Mouse (Mus musculus): ENCODE data around the gene Pla2g4d.

Gene Pla2g4d

DNA sequence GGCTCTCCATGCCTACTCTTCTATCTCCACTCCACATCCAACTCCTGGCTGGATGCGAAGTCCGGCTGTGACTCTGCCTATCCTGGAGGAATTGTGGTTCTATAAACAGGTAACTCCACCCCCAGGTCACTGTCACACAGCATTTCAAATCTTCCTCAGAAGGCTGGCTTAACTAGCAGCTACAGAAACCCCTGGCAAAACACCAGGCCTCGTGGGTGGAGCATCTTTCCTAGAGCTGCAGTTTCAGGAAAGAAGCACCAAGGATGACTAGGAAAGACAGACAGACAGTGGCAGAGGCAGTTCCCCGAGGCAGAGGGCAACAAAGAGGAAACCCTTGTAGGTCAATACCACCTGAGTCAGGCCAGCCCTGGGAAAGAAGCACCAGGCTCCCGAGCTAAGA, at the start of gene Pla2g4d:
Gene Pla2g4d, minus strand, starts transcription at position 203 of the 400 bp plus-strand sequence.
- no peak for DNase-seq

DNA sequence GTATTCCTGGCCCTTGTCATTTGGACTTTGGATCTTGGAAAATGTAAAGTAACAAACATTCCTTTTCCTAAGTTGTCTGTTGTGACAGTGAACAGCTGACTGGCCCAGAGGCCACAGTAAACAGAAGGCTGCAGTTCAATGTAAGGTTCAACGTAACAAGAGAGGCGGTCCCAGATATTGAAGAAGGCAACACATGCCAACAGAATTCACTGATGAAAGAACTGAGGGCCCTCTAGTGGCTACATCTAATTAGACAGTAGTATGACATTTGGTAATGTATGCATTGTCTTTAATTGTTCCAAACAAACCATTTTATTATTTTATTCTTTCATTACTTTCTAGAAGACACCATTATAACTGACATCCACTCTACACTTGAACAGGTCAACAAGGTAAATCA, 48.9 kb upstream of the Pla2g4d start:
- DNase-seq: no peak

DNA sequence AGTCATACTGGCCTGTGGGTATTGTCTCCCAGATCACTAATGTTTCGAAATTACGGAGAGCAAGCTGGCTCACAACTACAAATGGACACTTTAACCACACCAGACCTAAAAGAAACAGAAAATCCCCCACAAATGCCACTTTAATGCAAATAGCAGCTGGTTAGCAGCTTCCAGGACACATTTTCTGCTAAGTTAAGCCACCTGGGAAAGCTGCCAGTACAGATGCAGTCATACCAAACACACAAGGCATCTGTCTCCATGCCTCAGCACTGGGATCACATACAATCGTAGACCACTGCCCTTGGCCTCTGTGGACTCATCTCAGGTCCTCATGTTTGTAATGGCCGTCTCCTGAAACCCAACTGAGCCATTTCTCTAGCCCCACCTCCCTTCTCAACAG, 42.6 kb upstream of the Pla2g4d start:
- no peak for DNase-seq

DNA sequence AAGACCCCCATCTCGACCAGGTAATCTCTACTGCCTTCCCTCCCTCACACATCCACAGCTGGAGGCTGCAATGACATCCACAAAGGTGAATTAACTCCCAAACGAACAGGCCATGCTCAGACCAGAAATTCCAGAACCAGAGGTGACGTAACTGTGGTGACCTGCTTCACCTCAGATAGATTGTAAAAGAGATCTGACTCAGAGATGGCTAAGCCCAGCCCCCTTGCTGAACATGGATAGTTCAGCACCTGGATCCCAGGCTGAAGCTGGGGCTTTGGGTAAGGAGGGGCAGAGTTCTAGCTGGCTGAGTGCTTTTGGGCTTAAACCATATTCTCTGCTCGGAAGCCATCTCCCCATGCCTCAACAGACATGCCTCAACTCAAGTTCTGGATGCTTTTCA, 26.1 kb upstream of the Pla2g4d start:
- no peak for DNase-seq

DNA sequence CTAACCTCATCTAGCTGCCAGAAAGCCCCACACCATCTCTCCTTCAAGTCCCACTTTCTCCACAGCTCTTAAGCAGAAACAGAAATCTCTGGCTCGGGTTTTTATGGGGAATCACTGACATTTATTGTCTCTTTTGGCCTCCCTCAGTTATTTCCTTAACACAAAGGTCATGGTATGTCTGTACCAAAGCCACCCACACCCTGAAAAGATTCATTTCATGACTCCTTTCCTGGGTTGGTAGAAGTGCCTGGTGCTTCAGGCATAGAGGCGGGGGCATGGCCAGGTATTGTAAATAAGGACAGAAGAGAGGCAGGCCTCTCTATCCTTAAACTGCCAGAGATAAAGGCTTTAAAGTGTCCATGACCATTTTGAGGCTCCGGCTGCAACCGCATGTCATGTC, 25.5 kb upstream of the Pla2g4d start:
- DNase-seq: no peak

DNA sequence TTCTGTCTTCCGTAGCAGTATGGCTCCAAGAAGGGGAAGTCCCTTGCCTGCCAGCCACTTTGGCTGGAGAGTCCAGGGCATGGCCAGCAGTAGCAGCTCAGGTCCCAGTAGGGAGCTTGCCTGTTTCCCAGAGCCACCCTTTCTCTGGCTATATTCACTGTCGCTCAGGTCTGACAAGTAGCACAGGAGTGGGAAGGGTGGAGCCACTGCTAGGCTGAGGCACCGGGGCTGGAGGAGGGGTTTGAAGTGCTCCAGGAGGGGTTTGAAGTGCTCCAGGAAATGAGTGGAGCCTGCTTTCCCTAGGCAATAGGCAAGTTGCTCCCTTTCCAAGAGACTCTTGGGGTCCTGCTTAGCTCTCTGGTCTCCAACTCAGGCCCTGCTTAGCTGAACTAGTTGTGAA, 25.0 kb upstream of the Pla2g4d start, which contains the start of gene Pla2g4f:
Gene Pla2g4f, minus strand, starts transcription at position 190 of the 400 bp plus-strand sequence.
- no peak for DNase-seq

DNA sequence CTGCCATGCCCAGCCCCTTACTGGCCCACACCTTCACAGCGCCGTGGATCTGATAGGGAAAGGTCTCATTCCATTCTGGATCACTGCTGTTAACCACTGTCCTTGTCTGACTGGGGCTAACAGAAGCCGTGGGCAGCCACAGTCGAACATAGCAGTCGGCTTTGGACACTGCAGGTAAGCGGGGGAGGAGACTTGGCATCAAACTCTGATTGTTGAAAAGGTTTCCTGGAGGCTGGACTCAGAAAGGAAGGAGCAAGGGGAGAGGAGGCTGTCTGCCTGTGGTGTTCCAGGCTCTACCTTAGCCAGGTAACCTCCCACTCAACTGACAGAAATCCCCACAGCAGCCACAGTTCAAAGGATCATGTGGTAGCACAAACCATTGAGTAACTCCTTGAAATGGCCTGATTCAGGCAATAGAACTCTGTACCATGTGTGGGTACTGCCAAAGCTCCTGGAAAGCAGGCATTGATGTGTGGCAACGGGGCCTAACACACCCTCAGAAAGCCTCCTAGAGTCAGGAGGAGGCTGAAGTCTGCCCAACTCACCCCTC, 23.4 kb upstream of the Pla2g4d start:
- no peak for DNase-seq

DNA sequence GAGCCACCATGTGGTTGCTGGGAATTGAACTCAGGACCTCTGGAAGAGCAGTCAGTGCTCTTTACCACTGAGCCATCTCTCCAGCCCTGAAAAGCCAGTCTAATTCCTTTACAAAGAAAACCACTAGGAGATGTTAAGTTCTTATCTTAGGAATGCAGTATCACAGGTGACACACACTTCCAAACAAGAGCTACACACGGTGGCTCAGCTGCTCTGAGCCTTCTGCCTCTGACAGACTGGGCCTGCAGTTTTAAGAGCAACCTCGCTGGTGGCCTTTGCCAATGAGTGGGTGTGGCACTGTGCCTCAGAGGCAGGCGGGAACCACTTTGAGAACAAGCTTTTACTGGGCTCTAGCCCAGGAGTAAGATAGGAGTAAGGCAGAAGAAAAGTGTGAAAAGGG, 15.1 kb upstream of the Pla2g4d start:
- no peak for DNase-seq

DNA sequence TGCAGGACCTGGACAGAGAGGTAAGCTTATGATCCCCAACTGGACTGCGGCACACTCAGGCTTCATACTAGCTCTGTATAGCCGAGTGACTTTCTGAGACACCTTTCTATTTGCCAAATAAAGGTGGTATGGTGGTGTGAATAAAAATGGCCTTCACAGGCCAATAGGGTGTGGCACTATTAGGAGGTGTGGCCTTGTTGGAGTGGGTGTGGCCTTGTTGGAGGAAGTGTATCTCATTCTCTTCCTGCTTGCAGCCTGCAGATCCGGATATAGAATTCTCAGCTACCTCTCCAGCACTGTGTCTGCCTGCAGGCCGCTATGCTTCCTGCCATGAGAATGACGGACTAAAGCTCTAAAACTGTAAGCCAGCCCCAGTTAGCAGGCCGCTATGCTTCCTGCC, 12.1 kb upstream of the Pla2g4d start:
- DNase-seq: no peak

DNA sequence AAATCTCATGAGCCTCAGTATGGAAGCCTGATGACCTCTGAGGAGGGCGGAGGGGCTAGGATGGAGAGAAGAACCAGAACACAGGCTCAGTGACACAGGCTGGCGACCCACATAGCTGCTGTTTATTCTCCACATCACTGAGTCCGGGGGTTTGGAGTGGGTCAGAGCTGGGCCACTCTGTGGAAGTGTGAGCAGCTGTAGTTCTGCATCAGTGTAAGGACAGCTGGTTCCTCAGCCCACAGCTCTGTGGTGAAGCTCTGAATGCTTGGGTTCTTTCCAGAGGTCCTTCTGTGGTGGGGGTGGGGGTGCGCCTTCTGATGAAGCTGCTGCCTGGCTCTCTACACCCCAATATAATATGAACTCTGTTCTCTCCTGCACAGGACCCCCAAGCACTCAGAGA, 10.9 kb upstream of the Pla2g4d start:
- DNase-seq: no peak

DNA sequence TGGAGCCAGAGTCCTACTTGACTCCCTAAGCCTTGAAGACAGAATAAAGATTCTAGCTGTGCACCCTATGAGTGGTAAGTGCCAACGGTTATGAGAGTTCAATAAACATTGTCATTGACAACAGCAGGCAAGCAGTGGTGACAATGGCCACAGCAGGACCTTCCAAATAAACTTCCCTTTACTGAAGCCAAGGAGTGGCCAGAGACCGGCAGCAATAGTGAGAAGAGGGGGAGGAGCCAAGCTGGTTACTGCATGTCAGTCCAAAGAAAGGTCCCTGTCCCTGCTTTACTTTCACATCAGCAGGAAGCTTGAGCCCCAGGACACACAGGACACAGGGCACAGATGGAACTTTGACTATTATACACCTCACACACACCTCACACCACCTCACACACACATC, 7.2 kb upstream of the Pla2g4d start:
- DNase-seq: no peak

DNA sequence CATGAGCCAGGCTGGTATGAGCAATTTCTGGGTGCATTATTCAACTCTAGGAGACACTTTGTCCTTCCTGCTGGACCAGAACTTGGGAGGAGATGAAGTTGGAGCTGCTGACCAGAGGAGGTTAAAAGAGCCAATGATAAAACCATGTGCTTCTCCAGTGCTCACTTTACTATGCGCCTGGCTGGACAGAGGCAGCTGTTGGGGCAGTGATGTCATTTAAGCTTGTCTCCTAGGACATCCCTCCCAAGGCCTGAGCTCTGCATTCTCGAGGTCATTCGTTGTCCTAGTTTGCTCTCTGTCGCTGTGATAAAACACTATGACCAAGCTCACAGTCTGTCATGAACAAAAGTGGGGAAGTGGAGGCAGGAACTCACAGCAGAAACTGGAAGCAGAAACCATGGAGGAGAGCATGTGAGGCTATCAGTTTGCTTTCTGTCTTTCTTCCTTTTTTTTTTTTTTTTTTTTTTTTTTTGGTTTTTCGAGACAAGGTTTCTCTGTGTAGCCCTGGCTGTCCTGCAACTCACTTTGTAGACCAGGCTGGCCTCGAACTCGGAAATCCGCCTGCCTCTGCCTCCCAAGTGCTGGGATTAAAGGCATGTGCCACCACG, 2.6 kb upstream of the Pla2g4d start:
- no peak for DNase-seq

DNA sequence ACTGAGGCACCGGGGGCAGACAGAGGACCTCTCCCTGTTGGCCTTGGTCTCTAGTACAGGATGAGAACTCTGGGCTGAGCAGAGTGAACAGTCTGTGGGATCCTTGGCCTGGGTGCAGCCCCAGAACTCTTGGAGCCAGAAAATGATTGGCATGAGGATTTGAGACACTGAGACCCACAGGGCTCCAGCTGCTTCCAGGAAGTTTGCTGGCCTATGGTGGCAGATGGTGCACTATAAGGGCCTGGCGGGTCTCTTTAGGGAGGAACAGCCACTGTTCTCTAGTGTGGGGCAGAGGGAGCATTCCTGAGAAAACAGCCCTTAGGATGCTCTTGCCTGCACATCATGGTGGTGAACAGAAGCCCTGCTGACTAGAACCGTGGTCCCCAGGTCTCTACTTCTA, 596 bp downstream of the Pla2g4d start:
- no peak for DNase-seq

DNA sequence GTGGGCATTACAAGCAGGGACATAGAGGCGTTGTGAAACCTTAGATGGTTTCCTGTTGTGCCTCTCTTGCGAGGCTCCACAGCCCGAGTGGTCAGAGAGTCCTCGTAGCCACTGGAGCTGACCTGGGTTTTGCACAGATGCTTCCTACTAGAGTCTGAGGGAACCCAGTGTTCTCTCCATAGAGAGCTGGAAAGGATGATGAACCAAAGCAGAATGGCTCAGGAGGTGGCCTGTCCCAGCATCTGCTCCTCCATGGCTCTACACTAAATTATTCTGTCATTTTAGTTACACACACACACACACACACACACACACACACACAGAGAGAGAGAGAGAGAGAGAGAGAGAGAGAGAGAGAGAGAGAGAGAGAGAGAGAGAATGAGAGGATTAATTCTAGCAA, 3.4 kb downstream of the Pla2g4d start:
- no peak for DNase-seq

DNA sequence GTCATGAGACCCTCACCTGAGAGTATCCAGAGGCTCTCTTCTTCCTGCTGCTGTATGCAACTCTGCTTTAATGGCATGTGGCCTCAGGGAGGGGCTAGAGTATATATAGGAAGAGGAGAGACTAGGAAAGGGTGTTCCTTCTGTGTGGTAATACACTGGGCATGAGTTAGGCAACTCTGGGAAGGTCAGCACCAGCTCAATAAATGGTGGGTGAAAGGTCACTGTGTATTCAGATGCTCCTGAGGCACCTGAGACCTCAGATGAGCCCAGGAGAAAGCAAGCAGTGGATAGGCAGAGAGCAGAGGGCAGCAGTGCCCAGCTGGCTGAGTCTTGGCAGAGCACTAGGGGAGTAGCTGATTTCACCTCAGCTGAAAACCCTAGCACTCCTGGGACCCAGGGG, 4.3 kb downstream of the Pla2g4d start:
- DNase-seq: no peak

DNA sequence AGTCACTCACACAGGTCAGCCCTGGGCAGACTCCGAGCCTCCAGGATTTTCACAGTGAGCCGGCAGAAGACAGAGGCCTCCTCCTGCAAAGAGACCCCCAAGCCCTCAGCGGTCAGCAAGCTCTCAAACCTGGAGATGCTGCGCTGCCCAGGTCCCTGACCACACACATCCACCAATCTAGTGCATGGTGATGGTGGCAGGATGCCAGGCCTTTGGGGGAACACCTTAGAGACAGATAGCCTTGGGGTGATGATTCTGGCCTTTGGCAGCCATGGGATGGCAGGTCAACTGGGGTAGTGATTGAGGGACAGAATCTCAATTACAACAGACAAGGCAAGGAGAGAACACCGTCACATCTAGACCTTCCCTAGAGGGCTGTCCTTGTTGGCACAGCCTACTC, 4.9 kb downstream of the Pla2g4d start:
- DNase-seq: no peak

DNA sequence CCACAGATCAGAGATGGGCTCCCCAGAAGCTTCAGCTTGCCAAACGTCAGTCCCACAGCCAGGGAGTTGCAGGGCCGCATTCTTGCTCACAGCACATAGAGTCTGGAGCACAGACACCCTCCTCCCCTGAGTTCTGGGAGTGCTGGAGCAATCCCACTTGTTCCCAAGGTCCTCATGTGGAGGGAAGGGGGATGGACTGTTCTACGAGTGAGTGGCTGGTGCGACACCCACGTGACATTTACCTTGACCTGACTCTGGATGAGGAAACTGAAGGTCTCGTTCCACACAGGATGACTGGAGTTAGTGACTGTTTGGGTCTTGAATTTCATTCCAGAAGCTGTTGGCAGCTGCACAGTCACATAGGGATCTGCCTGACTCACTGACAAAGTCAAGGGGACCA, 5.4 kb downstream of the Pla2g4d start:
- DNase-seq: no peak

DNA sequence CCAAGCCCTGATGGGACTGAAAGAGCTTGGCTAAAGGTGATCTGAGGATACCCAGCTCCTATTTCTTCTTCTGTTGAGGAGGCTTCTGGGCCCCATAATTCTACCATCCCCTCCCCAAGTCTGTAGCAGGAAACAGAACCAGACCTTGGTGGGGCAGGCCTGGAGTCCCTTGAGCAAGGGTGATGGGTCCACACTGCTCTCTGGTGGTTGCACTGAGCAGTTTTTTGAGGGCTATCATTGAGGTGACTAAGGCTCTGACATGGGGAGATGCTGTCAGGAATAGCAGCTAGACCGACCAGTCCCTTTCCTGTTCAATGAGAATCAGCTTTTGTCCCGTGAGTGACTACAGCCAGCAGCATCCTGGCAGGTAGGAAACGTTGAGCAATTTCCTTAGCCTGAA, 7.8 kb downstream of the Pla2g4d start:
- no peak for DNase-seq

DNA sequence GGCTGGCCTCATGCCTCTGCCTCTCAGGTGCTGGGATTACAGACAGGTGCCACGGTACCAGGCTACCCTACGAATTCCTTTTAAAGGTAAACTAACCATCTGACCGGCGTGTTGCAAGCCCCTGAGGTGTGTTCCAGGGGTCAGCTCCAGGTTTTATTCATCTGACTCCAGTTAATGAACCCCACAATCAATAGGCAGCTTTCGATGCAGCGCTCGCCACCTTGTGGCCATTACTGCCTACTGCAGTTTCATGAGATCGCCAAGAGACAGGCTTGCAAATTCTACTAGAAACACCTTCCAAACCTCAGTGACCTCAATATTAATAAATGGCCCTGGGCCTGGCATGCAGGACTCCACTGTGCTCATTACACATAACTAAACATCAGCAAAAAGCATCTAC, 9.0 kb downstream of the Pla2g4d start:
- DNase-seq: peak in 1 of 2 experiments; percentile 59

DNA sequence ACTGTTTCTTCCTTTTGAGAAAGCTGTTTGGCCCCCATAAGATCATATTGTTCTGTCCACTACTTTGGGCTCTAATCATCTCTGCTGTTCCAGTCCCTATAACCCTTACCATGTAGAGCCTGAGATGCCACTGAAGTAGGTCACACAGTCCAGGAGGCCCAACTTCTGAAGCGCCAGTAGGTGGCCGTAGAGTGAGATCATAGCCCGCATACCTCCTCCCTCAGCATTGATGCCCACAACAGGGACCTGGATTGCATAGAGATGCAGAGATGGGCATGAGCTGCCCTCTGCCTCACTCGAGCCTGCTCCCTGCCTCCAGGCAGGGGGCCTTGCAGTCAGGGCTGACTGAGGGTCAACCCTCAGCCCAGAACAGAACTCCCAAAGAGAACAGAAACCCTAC, 12.0 kb downstream of the Pla2g4d start:
- DNase-seq: no peak

DNA sequence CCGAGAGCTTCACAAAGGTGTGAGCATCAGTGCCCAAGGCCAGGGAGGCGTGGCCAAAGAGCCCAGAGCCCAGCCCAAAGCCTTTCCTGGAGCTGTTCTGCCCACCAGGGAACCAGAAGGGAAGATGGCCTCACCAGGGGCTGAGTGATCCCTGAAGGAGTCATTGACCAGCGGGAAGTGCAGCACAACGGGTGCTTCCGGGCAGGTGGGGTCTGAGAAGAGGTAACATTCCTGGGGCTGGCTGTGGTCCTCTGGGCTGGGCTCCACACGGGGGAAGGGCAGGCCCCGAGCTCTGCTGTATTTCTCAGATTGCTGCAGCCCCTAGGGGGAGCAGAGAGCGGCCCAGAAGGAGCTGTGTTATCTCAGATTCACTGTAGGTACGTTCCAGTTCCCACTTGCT, 20.4 kb downstream of the Pla2g4d start:
- DNase-seq: peak in 1 of 2 experiments; percentile 14

DNA sequence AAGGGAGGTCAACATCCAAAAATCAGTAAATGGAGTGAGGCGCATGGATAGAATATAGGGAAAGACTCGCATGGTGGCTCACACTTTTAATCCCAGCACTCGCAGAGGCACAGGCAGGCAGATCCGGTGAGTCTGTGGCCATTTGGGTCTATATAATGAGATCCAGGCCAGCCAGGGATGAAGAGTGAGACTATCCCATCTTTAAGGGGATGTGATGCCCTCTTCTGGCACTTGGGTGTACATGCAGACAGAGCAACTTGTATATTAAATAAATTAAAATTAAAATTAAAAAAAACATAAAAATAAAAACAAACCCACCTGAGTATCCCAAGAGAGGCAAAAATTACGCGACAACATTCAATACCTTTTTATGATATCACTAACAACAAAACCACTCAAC, 23.5 kb downstream of the Pla2g4d start:
- no peak for DNase-seq

DNA sequence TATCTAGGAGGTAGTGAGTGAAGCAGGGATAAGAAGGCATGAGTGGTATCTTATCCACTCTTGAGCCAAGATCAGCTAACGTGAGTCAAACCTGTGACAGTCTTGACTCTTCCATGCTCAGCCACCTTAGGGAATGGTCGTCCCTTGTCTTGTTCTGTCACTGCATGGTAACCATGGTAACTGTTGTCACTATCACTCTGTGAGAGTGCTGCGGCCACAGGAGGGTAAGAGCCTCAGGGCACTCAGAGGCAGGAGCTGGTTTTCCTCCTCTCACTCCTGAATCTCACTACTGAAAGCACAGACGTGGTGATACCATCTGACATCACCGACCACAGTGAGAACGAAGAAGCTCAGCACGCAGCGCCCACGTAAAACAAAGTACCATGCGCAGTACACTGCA, 24.1 kb downstream of the Pla2g4d start:
- no peak for DNase-seq

DNA sequence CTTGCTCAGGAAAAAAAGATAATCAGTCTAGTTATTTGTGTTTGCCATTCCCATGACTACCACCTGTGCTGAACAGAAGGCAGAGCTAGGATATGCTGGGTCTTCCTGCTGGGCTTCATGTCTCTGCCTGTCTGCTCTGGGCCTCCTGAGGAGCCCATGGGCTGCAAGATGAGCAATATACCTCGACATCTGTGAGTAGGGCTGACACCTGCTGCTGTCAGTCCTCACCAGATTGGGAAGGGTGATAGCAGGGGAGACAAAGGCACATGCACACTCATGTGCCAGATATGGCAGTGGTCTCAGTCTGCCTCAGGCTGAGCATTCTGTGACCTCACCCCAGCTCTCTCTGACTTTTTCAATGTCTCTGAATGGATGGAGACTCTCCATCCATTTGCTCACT, 26.1 kb downstream of the Pla2g4d start:
- DNase-seq: no peak

DNA sequence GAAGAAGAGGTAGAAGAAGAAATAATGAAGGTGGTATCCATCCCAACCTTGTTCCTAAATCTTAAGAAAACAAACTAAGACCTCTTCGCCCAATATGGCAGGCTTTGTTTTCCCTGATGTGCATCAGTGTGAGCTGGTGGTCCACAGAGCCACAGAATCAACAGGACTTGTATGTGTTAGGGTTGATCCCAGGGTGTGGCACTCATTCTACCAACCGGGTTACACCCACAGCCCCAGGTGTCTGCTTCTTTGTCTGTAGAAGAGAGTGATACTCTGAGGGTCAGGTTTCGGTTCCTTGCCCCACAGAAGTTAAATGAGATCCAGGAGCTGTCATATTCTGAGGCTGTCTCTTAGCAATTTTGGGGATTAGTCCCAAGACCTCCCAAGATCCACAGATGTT, 27.7 kb downstream of the Pla2g4d start:
- DNase-seq: no peak
